Mouse (Mus musculus): ENCODE measurements around the gene Plk4. TPM values are rescaled to one million over a fixed set of nuclear protein-coding genes. Genes with fewer than 3 reads are reported as not detected.
"Not testable (repeated sequence)": the region's sequence is repeated elsewhere in the genome, so short reads cannot be mapped to it uniquely, and the experiment has no call there.

Plk4 gene
- polyA plus RNA-seq, 1 experiment from 2014 or later: 47.9 TPM

GRCm38 (mm10) chr3:40845521-40845920 is 45.7 kb downstream of the Plk4 start:
- H3K27ac ChIP-seq (ENCODE audit: poor library complexity, severe bottlenecking); ATAC-seq (ENCODE audit: insufficient number of reproducible peaks, low FRiP score); H3K36me3 ChIP-seq; H3K9me3 ChIP-seq (replicated peaks); H3K4me1 ChIP-seq (replicated peaks); H3K4me3 ChIP-seq; H3K27me3 ChIP-seq (replicated peaks); H3K9ac ChIP-seq: not testable (repeated sequence)
- 0 out of 2 replicates have a peak overlapping the region, but pooled peaks have one; percentile 7 for H3K4me2 ChIP-seq
- 82% methylated on average over 6 of the region's 6 CpGs for WGBS

- WGBS: under 1% methylated on average over 39 of the region's 39 CpGs
- ATAC-seq (ENCODE audit: insufficient number of reproducible peaks, low FRiP score): peak; percentile 99
- H3K27me3 ChIP-seq (replicated peaks); H3K4me1 ChIP-seq (replicated peaks); H3K36me3 ChIP-seq; H3K9me3 ChIP-seq (replicated peaks): not testable (repeated sequence)
- Histone ChIP-seq H3K4me3 (peak within 1 kb of the TSS; percentile 64), H3K4me2 (peak within 1 kb of the TSS; percentile 86), H3K9ac (peak within 1 kb of the TSS; percentile 74), H3K27ac (ENCODE audit: poor library complexity, severe bottlenecking) (peak within 1 kb of the TSS; percentile 64)
Measured at GRCm38 (mm10) chr3:40846473-40846956, 46.7 kb downstream of the Plk4 start, which contains the start of gene Mfsd8. Gene Mfsd8, minus strand, starts transcription at chr3:40846886.

GRCm38 (mm10) chr3:40846957-40847017 is 47.0 kb downstream of the Plk4 start, which contains the start of gene Abhd18:
Gene Abhd18, plus strand, starts transcription at chr3:40846970.
- not testable (repeated sequence) for H3K36me3 ChIP-seq; H3K9me3 ChIP-seq (replicated peaks); ATAC-seq (ENCODE audit: insufficient number of reproducible peaks, low FRiP score); H3K27me3 ChIP-seq (replicated peaks); H3K4me1 ChIP-seq (replicated peaks)
- H3K4me2 ChIP-seq: peak within 1 kb of the TSS; percentile 86
- peak within 1 kb of the TSS; percentile 74 for H3K9ac ChIP-seq
- WGBS: 0% methylated on average over 1 of the region's 4 CpGs
- H3K27ac ChIP-seq (ENCODE audit: poor library complexity, severe bottlenecking): peak within 1 kb of the TSS; percentile 64
- peak within 1 kb of the TSS; percentile 64 for H3K4me3 ChIP-seq

DNA sequence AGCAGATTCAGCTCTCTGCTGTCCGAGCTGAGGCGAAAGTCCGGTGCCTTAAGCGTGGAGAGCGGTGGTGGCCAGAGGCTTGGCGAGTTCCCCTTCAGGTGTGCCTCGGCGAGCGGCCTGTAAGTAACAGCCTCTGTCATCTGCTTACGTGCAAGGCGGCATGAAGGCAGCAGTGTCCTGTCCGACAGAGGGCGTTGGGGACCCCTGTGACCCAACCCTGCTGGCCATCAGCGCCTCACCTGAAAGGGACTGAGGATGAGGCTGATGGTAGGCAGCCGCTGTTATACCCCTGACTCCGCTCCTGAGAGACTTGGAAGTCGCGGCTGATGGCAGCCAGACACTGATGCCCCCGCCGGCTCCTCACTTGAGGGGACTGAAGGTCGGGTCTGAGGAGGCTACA is 47.2 kb downstream of the Plk4 start:
- under 1% methylated on average over 19 of the region's 21 CpGs for WGBS
- ATAC-seq (ENCODE audit: insufficient number of reproducible peaks, low FRiP score): peak; percentile 76

GRCm38 (mm10) chr3:40847936-40848335 is 48.1 kb downstream of the Plk4 start:
- H3K36me3 ChIP-seq; H3K9ac ChIP-seq; H3K4me1 ChIP-seq (replicated peaks); H3K27me3 ChIP-seq (replicated peaks); H3K27ac ChIP-seq (ENCODE audit: poor library complexity, severe bottlenecking); ATAC-seq (ENCODE audit: insufficient number of reproducible peaks, low FRiP score); H3K4me3 ChIP-seq; H3K9me3 ChIP-seq (replicated peaks); H3K4me2 ChIP-seq: not testable (repeated sequence)
- WGBS: 89% methylated on average over 2 of the region's 2 CpGs

More for the DNA sequence above, 47.2 kb downstream of the Plk4 start:
- H3K27ac ChIP-seq (ENCODE audit: poor library complexity, severe bottlenecking): peak overlapping the region; percentile 64
- H3K4me1 ChIP-seq (replicated peaks); H3K27me3 ChIP-seq (replicated peaks); H3K9me3 ChIP-seq (replicated peaks); H3K36me3 ChIP-seq: not testable (repeated sequence)
- peak overlapping the region; percentile 64 for H3K4me3 ChIP-seq
- H3K9ac ChIP-seq: peak overlapping the region; percentile 74
- H3K4me2 ChIP-seq: peak overlapping the region; percentile 86

- H3K4me2 ChIP-seq; ATAC-seq (ENCODE audit: insufficient number of reproducible peaks, low FRiP score); H3K4me3 ChIP-seq; H3K36me3 ChIP-seq; H3K4me1 ChIP-seq (replicated peaks); H3K27ac ChIP-seq (ENCODE audit: poor library complexity, severe bottlenecking); H3K9ac ChIP-seq; H3K9me3 ChIP-seq (replicated peaks); H3K27me3 ChIP-seq (replicated peaks): not testable (repeated sequence)
- WGBS: 76% methylated on average over 3 of the region's 3 CpGs
Measured at GRCm38 (mm10) chr3:40853123-40853738, 53.4 kb downstream of the Plk4 start.

Other genes starting within 250 kb of the Plk4 start
- gene Slc25a31, start 91.2 kb upstream of the Plk4 start, polyA plus RNA-seq (2016; fragmentation: Nextera tagmentation; extraction: Ambion mirVana): 0.51 and 0.74 TPM in 2 replicates
- gene Hspa4l, start 55.5 kb upstream of the Plk4 start, polyA plus RNA-seq (2016; fragmentation: Nextera tagmentation; extraction: Ambion mirVana): 36.9 and 38.7 TPM in 2 replicates
- 5.3 and 6.4 TPM in 2 replicates for gene Mfsd8, start 46.9 kb downstream of the Plk4 start, polyA plus RNA-seq (2016; fragmentation: Nextera tagmentation; extraction: Ambion mirVana)
- gene Abhd18, start 47.0 kb downstream of the Plk4 start, polyA plus RNA-seq (2016; fragmentation: Nextera tagmentation; extraction: Ambion mirVana): 14.1 and 14.6 TPM in 2 replicates
- gene 1700034I23Rik, start 102.5 kb downstream of the Plk4 start, polyA plus RNA-seq (2016; fragmentation: Nextera tagmentation; extraction: Ambion mirVana): 0.11 and 0.41 TPM in 2 replicates
- gene Larp1b, start 149.8 kb downstream of the Plk4 start, polyA plus RNA-seq (2016; fragmentation: Nextera tagmentation; extraction: Ambion mirVana): 10.6 and 12.1 TPM in 2 replicates

All from heart, embryonic 12.5 days (tissue).